Mouse (Mus musculus) Patski (cell line): ENCODE measurements at regions not wholly inside any gene's neighbourhood (a gene's known extent, or its start where the extent isn't known, plus 50 kb on each side); places are given as distances from the start of the nearest gene placed in this dataset.

ENCODE experiments used
- ATAC-seq: fragments of 100-300 bp; one replicate; pipeline ENCODE4 v1.8.0; 2021
- CTCF ChIA-PET: fragments of 350-600 bp; sonication (Branson Sonifier 250); formaldehyde crosslinking; loops from one replicate; lab custom pipeline; 2022; ENCODE audit warnings: inconsistent platforms; lab: Charles Lee
- POLR2A ChIA-PET: fragments of 350-600 bp; sonication (Branson Sonifier 250); formaldehyde crosslinking; loops from one replicate; lab custom pipeline; 2022; ENCODE audit warnings: antibody characterized with exemption, inconsistent platforms; lab: Charles Lee
- DNase-seq: peaks from one replicate; pipeline ENCODE4 v3.0.0-alpha.2; 2011; ENCODE audit warnings: low read depth, low spot score
- H3K27me3 ChIP-seq: fragments of 371-371 bp; one replicate; pipeline ENCODE4 v1.5.1; 2021
- CTCF ChIP-seq: fragments of 100-300 bp; IDR thresholded peaks from one replicate; pipeline ENCODE4 v1.5.1; 2021
- in situ Hi-C: fragments of 300-500 bp; cut with MboI; formaldehyde crosslinking; loops from 3 replicates; pipeline ENCODE4 v1.11.1; 2018; ENCODE audit warnings: low pct_unique_long_range_greater_than_20kb, mixed read lengths

DNA sequence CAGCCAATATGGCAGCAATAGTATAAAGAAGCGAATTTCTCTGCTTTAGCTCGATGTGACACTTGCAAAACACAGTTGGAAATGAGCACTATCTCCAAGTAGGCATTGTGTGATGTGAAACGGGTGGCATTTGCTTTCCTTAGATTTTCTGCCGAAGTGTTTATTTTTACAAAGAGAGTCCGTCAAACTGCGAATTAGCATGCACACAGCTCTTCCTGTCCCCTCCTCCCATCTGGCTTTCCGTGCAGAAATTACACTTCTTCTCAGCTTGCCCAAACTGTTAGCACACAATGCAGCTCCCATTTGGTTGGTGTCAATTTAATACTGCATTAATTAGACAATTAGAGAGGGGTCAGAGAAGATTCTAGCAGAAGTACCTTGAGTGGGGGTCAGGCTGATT lies 316.3 kb downstream of the Fam49a start:
- TF ChIP-seq CTCF: no peak
- CTCF ChIA-PET: no interaction called here
- POLR2A ChIA-PET: no interaction called here
- ATAC-seq (no peak), DNase-seq (no peak)
- in situ Hi-C loops: no loop called here
- peaks cover 3% of the 10 kb centered on the region for H3K27me3 ChIP-seq

DNA sequence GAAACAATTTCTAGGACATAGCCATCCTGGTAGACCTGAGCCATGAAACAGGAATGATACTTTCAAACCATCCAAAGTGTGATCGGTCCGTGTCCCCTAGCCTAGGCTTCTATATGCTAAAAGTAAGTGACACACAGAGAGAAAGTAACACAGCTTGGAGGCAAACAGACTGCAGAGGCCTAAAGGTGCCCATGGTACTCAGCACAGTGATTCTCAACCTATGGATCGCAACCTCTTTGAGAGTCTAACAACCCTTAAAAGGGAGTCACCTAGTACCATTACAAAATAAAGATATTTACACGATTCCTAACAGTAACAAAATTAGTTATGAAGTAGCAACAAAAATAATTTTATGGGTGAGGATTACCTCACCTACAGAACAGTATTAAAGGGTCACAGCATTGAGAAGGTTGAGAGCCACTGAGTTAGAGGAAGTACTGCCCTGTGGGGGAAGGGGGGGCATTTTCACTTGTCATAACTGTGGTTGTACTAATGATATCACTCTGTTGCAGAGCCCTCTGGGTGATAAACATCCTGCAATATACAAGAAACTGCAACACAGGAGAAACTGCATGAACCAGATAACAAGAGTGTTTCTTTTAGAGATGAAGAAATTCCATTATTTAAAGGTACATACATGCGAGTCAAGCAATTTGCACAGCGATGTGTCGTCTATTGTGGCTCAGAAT lies 308.8 kb downstream of the Fam49a start:
- POLR2A ChIA-PET: no interaction called here
- in situ Hi-C loops: no loop called here
- no peak for TF ChIP-seq CTCF
- ATAC-seq (no peak), DNase-seq (no peak)
- peaks cover 6% of the 10 kb centered on the region for H3K27me3 ChIP-seq
- CTCF ChIA-PET: interaction anchor here (1.3 kb wide), 1 partner anchor 43 kb away, joined by 4 read pairs; no protein-coding TSS in a partner anchor

DNA sequence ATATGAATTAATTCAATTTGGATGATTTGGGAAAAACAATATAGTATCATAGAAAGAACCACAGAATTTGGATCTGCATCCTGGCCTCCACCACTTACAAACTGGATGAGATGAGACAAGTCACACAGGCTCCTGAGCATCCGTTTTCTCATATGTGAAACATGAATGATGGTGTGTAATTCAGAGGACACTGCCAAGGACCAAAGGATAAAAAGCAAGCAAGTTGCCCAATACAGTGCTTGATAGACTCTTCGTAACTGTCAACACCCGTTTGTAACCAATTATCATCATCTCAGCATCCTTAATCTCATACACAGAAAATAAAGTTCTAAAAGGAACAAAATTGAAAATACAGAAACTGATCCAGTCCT lies 305.8 kb downstream of the Fam49a start:
- in situ Hi-C loops: no loop called here
- no peak for DNase-seq
- H3K27me3 ChIP-seq: peaks cover 6% of the 10 kb centered on the region
- CTCF ChIA-PET: no interaction called here
- POLR2A ChIA-PET: no interaction called here
- no peak for ATAC-seq
- TF ChIP-seq CTCF: no peak

DNA sequence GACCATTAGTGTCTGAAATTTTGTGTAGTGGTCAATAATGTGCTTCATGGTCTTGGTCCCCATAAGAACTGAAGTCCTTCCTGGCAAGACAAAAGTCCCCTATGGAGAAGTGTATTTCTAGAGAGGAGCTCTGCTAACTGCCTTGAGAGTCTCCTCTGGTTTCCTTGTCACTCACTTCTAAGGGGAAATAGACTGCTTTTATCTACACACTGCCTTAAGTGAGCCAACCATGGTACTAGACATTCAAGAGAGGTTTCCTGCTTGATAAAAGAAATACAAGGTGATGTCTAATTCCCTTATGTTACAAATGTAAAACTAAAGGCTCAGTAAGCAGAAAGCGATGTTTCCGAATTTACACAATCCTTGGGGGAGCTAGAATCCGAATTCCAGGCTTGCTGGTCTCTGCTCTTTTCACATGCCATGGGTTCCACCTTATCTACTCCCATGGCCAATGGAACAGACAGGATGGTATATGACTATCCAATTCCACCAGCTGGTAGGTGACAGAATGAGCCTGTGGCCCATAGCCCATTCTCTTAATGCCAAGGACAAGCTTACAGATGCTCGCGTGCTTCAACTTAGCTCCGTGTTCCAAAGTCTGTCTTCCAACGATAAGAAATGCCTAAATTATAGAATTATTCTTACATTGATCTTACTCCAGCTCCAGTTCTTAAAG lies 305.3 kb downstream of the Fam49a start:
- POLR2A ChIA-PET: no interaction called here
- CTCF ChIA-PET: no interaction called here
- TF ChIP-seq CTCF: no peak
- in situ Hi-C loops: no loop called here
- DNase-seq (no peak), ATAC-seq (no peak)
- peaks cover 6% of the 10 kb centered on the region for H3K27me3 ChIP-seq

DNA sequence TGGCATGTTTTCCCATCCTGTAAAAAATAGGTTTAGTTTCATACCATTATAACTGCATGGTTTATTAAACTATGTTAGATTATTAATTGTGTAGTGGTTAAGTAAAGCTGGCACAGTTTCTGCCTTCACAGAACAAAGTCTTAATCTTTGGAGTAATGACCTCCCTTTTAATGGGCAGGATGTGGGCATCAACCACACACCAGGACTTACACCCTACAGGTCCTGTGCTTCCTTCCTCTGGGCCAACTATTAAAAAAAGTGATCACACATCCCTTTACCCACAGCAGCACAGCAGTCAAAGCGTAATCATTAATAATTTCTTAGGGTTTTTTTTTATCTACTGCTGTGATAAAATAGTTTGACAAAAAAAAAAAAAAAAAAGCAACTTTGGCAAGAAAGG lies 300.3 kb downstream of the Fam49a start:
- POLR2A ChIA-PET: no interaction called here
- no peak for ATAC-seq
- CTCF ChIA-PET: no interaction called here
- no peak for TF ChIP-seq CTCF
- no peak for DNase-seq
- H3K27me3 ChIP-seq: no peaks in the 10 kb centered on the region
- in situ Hi-C loops: no loop called here

DNA sequence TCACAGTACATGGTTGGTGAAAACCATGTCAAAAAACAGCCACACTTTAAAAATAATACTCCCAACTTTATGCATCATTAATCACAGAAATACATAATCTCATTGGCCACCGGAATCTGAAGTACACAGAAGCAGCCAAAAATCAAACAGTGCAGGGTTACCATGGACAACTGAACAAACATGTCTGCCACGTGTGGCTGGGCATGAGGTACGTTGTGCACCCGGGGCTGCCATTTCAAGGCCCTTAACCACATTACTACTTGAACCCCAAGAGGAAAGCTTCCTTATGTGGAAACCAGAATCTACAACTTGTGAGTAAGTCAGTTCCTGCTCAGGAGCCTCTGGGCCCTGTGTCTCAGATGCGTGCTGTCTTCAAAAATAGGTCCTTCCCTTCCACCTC lies 289.9 kb downstream of the Fam49a start:
- no peak for DNase-seq
- H3K27me3 ChIP-seq: no peaks in the 10 kb centered on the region
- ATAC-seq: peak; percentile 54
- in situ Hi-C loops: no loop called here
- TF ChIP-seq CTCF: no peak
- ChIA-PET CTCF (no interaction called here), POLR2A (no interaction called here)

DNA sequence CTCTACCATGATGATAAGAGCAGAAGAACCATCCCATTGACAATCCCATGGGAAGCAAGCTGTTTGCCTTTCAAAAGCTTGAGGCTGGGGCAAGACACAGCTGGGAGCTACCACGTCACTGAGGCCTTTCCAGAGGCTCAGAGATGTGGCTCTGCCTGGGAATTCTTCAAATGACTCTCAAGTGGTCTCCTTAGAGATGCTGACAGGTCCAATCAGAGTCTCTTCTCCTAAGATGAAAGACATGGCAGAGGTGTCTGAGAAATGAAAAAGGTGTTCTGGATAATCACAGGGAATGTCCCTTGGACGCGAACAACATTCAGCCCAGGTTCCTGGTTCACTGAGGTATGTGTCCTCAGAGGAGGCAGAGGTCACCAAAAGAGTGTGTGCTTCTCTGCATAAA lies 287.7 kb downstream of the Fam49a start:
- DNase-seq (no peak), ATAC-seq (no peak)
- ChIA-PET CTCF (no interaction called here), POLR2A (no interaction called here)
- no peaks in the 10 kb centered on the region for H3K27me3 ChIP-seq
- in situ Hi-C loops: no loop called here
- no peak for TF ChIP-seq CTCF

DNA sequence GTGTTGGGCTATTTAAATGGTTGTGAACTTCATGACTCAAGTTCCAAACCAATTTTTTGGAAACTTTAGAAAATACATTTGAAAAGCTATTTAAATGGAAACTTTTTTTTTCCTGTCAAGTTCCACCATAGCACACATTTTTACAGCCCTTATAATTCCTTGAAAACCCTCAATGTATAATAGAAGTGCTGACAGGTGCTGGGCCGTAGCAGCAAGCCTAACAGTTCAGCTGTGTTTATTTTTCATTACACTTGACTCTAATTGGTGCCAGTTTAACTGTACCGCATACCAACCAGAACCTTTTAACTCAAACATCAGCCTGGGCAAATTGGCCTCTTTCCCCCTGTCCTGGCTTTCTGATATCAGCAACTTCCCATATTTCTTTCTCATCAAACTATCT lies 286.7 kb downstream of the Fam49a start:
- ChIA-PET POLR2A (no interaction called here), CTCF (no interaction called here)
- DNase-seq (no peak), ATAC-seq (no peak)
- in situ Hi-C loops: no loop called here
- H3K27me3 ChIP-seq: no peaks in the 10 kb centered on the region
- no peak for TF ChIP-seq CTCF

DNA sequence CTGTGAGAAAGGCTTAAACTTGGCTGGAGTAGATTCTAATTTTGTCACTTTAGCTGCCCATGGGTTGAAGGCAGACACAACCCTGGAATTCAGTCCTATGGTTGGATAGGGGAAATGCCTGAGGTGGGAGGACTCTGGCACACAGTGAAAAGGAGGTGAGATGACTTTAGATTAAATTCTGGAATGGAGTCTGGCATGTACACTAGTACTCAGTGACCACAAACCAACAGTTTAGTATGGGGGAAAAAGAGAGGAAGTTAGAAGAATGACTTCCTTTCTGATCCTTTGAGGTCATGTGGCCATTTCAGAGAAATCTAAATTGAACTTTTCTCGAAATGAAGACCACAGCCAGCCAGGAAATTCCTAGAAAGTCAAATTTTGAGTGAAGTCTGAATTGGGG lies 285.5 kb downstream of the Fam49a start:
- no peak for TF ChIP-seq CTCF
- ATAC-seq (no peak), DNase-seq (no peak)
- ChIA-PET CTCF (no interaction called here), POLR2A (no interaction called here)
- in situ Hi-C loops: no loop called here
- no peaks in the 10 kb centered on the region for H3K27me3 ChIP-seq

DNA sequence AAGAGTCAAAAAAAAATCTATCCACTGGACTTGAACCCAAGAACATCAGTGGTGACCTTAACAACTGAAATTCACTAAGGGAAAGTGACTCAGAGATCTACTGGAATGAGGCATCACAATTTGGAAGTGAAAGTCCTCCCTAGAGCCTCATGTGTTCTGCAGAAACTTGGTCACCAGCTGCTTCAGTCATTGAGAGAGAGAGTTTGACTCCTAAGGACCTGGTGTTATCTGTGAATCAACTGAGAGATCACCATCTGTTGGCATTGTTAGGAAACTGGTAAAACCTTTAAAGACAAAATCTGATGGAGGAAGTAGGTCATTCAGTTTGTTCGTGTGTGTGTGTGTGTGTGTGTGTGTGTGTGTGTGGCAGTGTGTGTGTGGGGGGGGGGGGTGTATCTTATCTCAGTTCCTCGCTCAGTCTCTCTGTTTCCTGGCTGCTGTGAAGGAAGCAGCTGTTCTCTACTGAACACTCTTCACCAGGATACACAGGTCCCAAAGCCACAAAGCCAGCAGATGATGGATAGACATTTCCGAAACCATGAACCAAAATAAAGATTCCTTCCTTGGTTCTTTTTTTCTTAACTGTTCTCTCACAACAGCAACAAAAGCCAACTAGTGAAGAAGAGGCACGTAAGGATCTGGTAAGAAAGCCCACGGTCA lies 284.6 kb downstream of the Fam49a start:
- CTCF ChIA-PET: no interaction called here
- no peak for TF ChIP-seq CTCF
- ATAC-seq (no peak), DNase-seq (no peak)
- in situ Hi-C loops: no loop called here
- POLR2A ChIA-PET: no interaction called here
- no peaks in the 10 kb centered on the region for H3K27me3 ChIP-seq
